Mouse (Mus musculus) megakaryocyte, embryonic 14.5 days (primary cell): ENCODE data around the gene Mrpl27. TPM values are rescaled to one million over a fixed set of nuclear protein-coding genes. Genes with fewer than 3 reads are reported as not detected.

Source experiments
- H3K27me3 ChIP-seq: replicated peaks from 2 replicates; pipeline ENCODE3; 2012; ENCODE audit warnings: inconsistent platforms
- H3K36me3 ChIP-seq: replicated peaks from 2 replicates; pipeline ENCODE3; 2012; ENCODE audit warnings: low read length, inconsistent platforms, mixed read lengths
- H3K4me1 ChIP-seq: 2 replicates; pipeline ENCODE4 v1.6.1; 2012; ENCODE audit warnings: inconsistent platforms
- H3K4me3 ChIP-seq: replicated peaks from 2 replicates; pipeline ENCODE3; 2012; ENCODE audit warnings: moderate library complexity, mild to moderate bottlenecking, inconsistent platforms
- H3K9me3 ChIP-seq: 2 replicates; pipeline ENCODE4 v1.6.1; 2012; ENCODE audit warnings: inconsistent platforms
- FLI1 ChIP-seq: IDR thresholded peaks from 2 replicates; pipeline ENCODE4 v1.6.1; 2012; ENCODE audit warnings: low read length, inconsistent platforms, mixed read lengths
- GATA1 ChIP-seq: IDR thresholded peaks from 3 replicates; pipeline ENCODE4 v1.6.1; 2012; ENCODE audit warnings: mixed read lengths, low read length, inconsistent platforms, borderline replicate concordance
- polyA plus RNA-seq: library from polyadenylated mRNA; stranded (reverse); fragments of >175 nt; gene quantifications from 2 replicates; pipeline ENCODE4 v1.2.3, GENCODE M21; 2012; ENCODE audit warnings: low replicate concordance; ENCODE audit not compliant: insufficient read depth

The Mrpl27 gene
- 5.8 and 93.0 TPM in 2 replicates for polyA plus RNA-seq

GRCm38 (mm10) chr11:94653663-94654436 is at the start of gene Mrpl27, which contains the start of gene Eme1:
TSS of gene Mrpl27 (plus strand) at chr11:94653767.
TSS of gene Eme1 (minus strand) at chr11:94653964.
- Histone ChIP-seq H3K36me3 (peaks cover 55% of the 10 kb centered on the region), H3K4me3 (peak within 1 kb of the TSS; percentile 98), H3K4me1 (peaks cover 32% of the 10 kb centered on the region), H3K27me3 (no peaks in the 10 kb centered on the region), H3K9me3 (no peaks in the 10 kb centered on the region)
- TF ChIP-seq GATA1: no peak
- TF ChIP-seq FLI1: peak; percentile 64; the same call in 1 of the 2 replicates

GRCm38 (mm10) chr11:94610744-94611740 is 42.5 kb upstream of the Mrpl27 start:
- Histone ChIP-seq H3K9me3 (peaks cover 4% of the 10 kb centered on the region), H3K27me3 (peaks cover 12% of the 10 kb centered on the region), H3K4me3 (peak overlapping the region; percentile 18), H3K36me3 (no peaks in the 10 kb centered on the region), H3K4me1 (peaks cover 26% of the 10 kb centered on the region)
- TF ChIP-seq FLI1: no peak
- TF ChIP-seq GATA1: no peak

GRCm38 (mm10) chr11:94614603-94615002 is 39.0 kb upstream of the Mrpl27 start:
- TF ChIP-seq GATA1 (no peak), FLI1 (no peak)
- H3K4me1 ChIP-seq: peaks cover 26% of the 10 kb centered on the region
- no peak overlapping the region for H3K4me3 ChIP-seq
- H3K27me3 ChIP-seq: peaks cover 19% of the 10 kb centered on the region
- no peaks in the 10 kb centered on the region for H3K36me3 ChIP-seq
- H3K9me3 ChIP-seq: peaks cover 19% of the 10 kb centered on the region

- Histone ChIP-seq H3K4me3 (no peak overlapping the region), H3K27me3 (peaks cover 19% of the 10 kb centered on the region), H3K9me3 (peaks cover 19% of the 10 kb centered on the region), H3K36me3 (no peaks in the 10 kb centered on the region), H3K4me1 (peaks cover 22% of the 10 kb centered on the region)
- no peak for TF ChIP-seq FLI1
- TF ChIP-seq GATA1: no peak
Observed at GRCm38 (mm10) chr11:94615494-94615893, 38.1 kb upstream of the Mrpl27 start.

DNA sequence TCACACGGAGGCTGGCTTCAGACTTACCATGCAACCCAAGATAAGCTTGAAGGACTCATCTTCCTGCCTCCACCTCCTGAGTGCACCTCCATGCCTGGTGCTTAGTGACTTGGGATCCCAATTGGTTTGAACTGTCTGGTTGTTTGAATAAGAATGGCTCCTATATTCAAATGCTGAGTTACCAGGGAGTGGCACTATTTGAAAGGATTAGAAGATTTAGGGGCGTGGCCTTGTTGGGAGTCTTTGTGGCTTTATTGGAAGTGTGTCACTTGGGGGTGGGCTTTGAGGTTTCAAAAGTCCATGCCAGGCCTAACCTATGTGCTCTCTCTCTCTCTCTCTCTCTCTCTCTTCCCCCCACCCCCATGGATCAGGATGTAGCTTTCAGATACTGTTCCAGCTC is 35.9 kb upstream of the Mrpl27 start:
- Histone ChIP-seq H3K36me3 (no peaks in the 10 kb centered on the region), H3K4me3 (no peak overlapping the region), H3K27me3 (peaks cover 19% of the 10 kb centered on the region), H3K9me3 (peaks cover 19% of the 10 kb centered on the region), H3K4me1 (peaks cover 34% of the 10 kb centered on the region)
- TF ChIP-seq FLI1 (no peak), GATA1 (no peak)

DNA sequence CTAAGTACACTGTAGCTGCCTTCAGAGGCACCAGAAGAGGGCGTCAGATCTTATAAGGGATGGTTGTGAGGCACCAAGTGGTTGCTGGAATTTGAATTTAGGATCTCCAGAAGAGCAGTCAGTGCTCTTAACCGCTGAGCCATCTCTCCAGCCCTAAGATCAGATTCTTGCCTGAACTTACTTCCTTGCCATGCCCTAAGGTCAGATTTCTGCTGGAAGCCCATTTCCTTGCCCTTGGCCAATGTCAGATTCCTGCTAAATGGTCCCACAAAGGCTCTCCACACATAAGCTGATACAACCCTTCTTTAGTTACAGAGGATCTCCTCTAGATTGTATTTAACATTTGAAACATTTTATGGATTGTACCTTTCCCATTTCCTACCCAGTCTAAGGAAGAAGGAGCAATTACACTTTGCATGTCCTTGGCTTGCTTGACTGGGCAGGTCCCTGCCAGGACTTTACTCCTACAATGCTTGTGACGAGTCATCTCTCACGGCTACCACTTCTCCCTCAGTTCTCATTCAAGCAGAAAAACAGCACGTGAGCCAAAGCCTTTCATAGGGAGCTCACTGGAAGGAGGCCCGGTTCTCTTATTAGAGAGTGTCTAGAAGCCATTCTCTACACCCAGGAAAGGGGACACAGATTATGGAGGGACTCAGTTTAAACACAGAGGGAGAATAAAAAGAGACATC is 32.7 kb upstream of the Mrpl27 start:
- no peak for TF ChIP-seq FLI1
- TF ChIP-seq GATA1: no peak
- peaks cover 22% of the 10 kb centered on the region for H3K4me1 ChIP-seq
- H3K9me3 ChIP-seq: peaks cover 16% of the 10 kb centered on the region
- no peaks in the 10 kb centered on the region for H3K36me3 ChIP-seq
- no peak overlapping the region for H3K4me3 ChIP-seq
- peaks cover 10% of the 10 kb centered on the region for H3K27me3 ChIP-seq

DNA sequence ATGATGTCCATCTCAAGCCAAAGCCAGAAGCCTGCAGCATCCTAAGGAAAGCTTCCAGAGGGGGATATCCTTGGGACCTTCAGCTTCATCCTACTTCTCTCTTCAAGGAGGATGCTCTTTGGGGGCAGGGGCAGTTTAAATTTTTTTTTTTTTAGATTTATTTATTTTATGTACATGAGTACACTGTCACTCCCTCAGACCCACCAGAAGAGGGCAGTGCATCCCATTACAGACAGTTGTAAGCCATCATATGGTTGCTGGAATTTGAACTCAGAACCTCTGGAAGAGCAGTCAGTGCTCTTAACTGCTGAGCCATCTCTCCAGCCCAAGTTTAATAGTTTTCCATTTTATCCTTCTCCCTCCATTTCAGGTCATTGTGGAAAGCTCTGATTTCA is 32.1 kb upstream of the Mrpl27 start:
- H3K4me3 ChIP-seq: no peak overlapping the region
- TF ChIP-seq FLI1 (no peak), GATA1 (no peak)
- no peaks in the 10 kb centered on the region for H3K36me3 ChIP-seq
- H3K27me3 ChIP-seq: peaks cover 7% of the 10 kb centered on the region
- peaks cover 22% of the 10 kb centered on the region for H3K4me1 ChIP-seq
- peaks cover 12% of the 10 kb centered on the region for H3K9me3 ChIP-seq

GRCm38 (mm10) chr11:94622162-94622561 is 31.4 kb upstream of the Mrpl27 start:
- no peak for TF ChIP-seq FLI1
- no peak for TF ChIP-seq GATA1
- H3K9me3 ChIP-seq: peaks cover 9% of the 10 kb centered on the region
- peak overlapping the region; percentile 85 for H3K4me3 ChIP-seq
- H3K27me3 ChIP-seq: peaks cover 5% of the 10 kb centered on the region
- no peaks in the 10 kb centered on the region for H3K36me3 ChIP-seq
- H3K4me1 ChIP-seq: peaks cover 22% of the 10 kb centered on the region

GRCm38 (mm10) chr11:94629199-94629883 is 24.2 kb upstream of the Mrpl27 start, which contains the start of gene Lrrc59:
TSS of gene Lrrc59 (plus strand) at chr11:94629767.
- Histone ChIP-seq H3K4me1 (peaks cover 28% of the 10 kb centered on the region), H3K9me3 (no peaks in the 10 kb centered on the region)
- TF ChIP-seq GATA1 (no peak), FLI1 (no peak)

More at GRCm38 (mm10) chr11:94629199-94629883, 24.2 kb upstream of the Mrpl27 start, which contains the start of gene Lrrc59:
- Histone ChIP-seq H3K4me3 (peak within 1 kb of the TSS; percentile 99), H3K27me3 (no peaks in the 10 kb centered on the region), H3K36me3 (peaks cover 33% of the 10 kb centered on the region)
